Mouse (Mus musculus) hindbrain, embryonic 15.5 days (tissue): ENCODE results near the gene Hoxd13. TPM values are rescaled to one million over a fixed set of nuclear protein-coding genes. Genes with fewer than 3 reads are reported as not detected.
A peak's percentile ranks its signal among the peaks of the same experiment; 100 is the strongest.

Experiments
- ATAC-seq: fragments of 200-750 bp; cut with Nextera tagmentation; 2 replicates; pipeline ENCODE4 v1.8.0; 2017; ENCODE audit warnings: low read depth, moderate number of reproducible peaks, moderate TSS enrichment; ENCODE audit not compliant: low FRiP score
- H3K27ac ChIP-seq: fragments of 300-500 bp; sonication (generic); replicated peaks from 2 replicates; pipeline ENCODE4 v1.5.1; 2015; ENCODE audit warnings: mild to moderate bottlenecking, inconsistent platforms
- H3K27me3 ChIP-seq: fragments of 300-500 bp; sonication (generic); 2 replicates; pipeline ENCODE4 v1.6.1; 2015; ENCODE audit warnings: control low read depth, inconsistent platforms
- H3K36me3 ChIP-seq: fragments of 300-500 bp; sonication (generic); 2 replicates; pipeline ENCODE4 v1.6.1; 2015; ENCODE audit warnings: control low read depth, inconsistent platforms
- H3K4me1 ChIP-seq: fragments of 300-500 bp; sonication (generic); replicated peaks from 2 replicates; pipeline ENCODE4 v1.6.1; 2015; ENCODE audit warnings: control low read depth, inconsistent platforms
- H3K4me2 ChIP-seq: fragments of 300-500 bp; sonication (generic); 2 replicates; pipeline ENCODE4 v1.6.1; 2015; ENCODE audit warnings: moderate library complexity, mild to moderate bottlenecking, inconsistent platforms
- H3K4me3 ChIP-seq: fragments of 300-500 bp; sonication (generic); 2 replicates; pipeline ENCODE4 v1.5.1; 2015; ENCODE audit warnings: mild to moderate bottlenecking, inconsistent platforms
- H3K9ac ChIP-seq: fragments of 300-500 bp; sonication (generic); 2 replicates; pipeline ENCODE4 v1.6.1; 2015; ENCODE audit warnings: inconsistent platforms
- H3K9me3 ChIP-seq: fragments of 300-500 bp; sonication (generic); 2 replicates; pipeline ENCODE4 v1.6.1; 2016; ENCODE audit warnings: control low read depth, inconsistent platforms
- WGBS: fragments of 180-500 bp; shearing (Covaris S2); methylation state at CpG from one replicate; pipeline ENCODE4 v1.1.7; 2015; 5-methylcytosine and 5-hydroxymethylcytosine counted together
- polyA plus RNA-seq: library from polyadenylated mRNA; unstranded; fragments of >200 nt; fragmentation: Nextera tagmentation; extraction: Ambion mirVana; gene quantifications from 2 replicates; pipeline ENCODE4 v1.2.1, GENCODE M21; 2015

Hoxd13 gene
- polyA plus RNA-seq, 1 experiment from 2014 or later: not detected

GRCm38 (mm10) chr2:74676376-74677052 lies 8.4 kb downstream of the Hoxd13 start:
- no peak overlapping the region for H3K27ac ChIP-seq
- ATAC-seq: no peak
- no peaks in the 10 kb centered on the region for H3K36me3 ChIP-seq
- no peak overlapping the region for H3K4me2 ChIP-seq
- no peaks in the 10 kb centered on the region for H3K9me3 ChIP-seq
- whole genome bisulfite sequencing: 3% methylated on average over 9 of the region's 9 CpGs
- peaks cover 100% of the 10 kb centered on the region for H3K27me3 ChIP-seq
- H3K4me3 ChIP-seq: no peak overlapping the region
- H3K4me1 ChIP-seq: peaks cover 6% of the 10 kb centered on the region
- H3K9ac ChIP-seq: no peak overlapping the region

GRCm38 (mm10) chr2:74677106-74677505 lies 9.0 kb downstream of the Hoxd13 start:
- H3K4me2 ChIP-seq: no peak overlapping the region
- H3K9ac ChIP-seq: no peak overlapping the region
- 11% methylated on average over 2 of the region's 2 CpGs for WGBS
- H3K4me3 ChIP-seq: no peak overlapping the region
- H3K9me3 ChIP-seq: no peaks in the 10 kb centered on the region
- no peak overlapping the region for H3K27ac ChIP-seq
- H3K4me1 ChIP-seq: peaks cover 9% of the 10 kb centered on the region
- peaks cover 100% of the 10 kb centered on the region for H3K27me3 ChIP-seq
- no peaks in the 10 kb centered on the region for H3K36me3 ChIP-seq
- ATAC-seq: no peak

DNA sequence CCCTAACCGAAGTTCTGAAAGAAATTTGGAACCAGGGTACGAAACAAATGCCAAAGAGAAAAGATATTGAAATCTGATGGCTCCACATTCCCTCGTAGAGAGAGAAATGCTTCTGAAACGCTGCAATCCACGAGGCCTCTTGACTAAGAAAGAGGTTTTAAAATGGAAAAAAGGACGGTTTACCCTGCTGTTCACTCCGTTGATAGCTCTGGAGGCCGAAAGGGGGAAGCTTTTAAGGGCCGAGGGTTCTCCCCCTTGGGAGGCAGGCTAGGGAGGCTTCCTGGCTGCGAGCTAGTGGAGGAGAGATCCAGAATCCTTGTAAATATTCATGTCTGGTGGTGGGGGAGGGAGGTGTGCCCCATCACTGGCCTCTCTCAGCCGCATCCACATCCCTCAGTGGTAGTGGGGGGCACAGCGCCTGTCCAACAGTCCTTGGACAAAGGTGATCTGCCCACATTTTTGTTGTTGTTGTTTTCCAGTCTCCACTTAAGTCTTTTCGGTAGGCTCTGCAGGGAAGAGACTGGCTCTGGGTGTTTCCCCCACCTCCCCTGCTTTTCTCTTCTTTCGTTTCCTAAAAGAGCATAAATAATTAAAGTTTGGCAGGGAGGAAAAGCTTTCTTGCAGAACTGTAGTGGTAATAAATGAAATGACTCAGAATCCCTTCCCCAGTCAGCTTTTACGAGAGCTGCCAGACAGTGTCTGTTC lies 10.9 kb downstream of the Hoxd13 start, which contains the start of gene Hoxd11:
Gene Hoxd11 (plus strand): TSS at position 667 of the 705 bp plus-strand sequence.
- Histone ChIP-seq H3K4me2 (no peak within 1 kb of the TSS), H3K4me3 (no peak within 1 kb of the TSS), H3K9ac (no peak within 1 kb of the TSS), H3K27me3 (peaks cover 99% of the 10 kb centered on the region), H3K27ac (no peak within 1 kb of the TSS), H3K9me3 (no peaks in the 10 kb centered on the region), H3K4me1 (peaks cover 12% of the 10 kb centered on the region), H3K36me3 (no peaks in the 10 kb centered on the region)
- WGBS: 1% methylated on average over 15 of the region's 15 CpGs
- no peak for ATAC-seq

DNA sequence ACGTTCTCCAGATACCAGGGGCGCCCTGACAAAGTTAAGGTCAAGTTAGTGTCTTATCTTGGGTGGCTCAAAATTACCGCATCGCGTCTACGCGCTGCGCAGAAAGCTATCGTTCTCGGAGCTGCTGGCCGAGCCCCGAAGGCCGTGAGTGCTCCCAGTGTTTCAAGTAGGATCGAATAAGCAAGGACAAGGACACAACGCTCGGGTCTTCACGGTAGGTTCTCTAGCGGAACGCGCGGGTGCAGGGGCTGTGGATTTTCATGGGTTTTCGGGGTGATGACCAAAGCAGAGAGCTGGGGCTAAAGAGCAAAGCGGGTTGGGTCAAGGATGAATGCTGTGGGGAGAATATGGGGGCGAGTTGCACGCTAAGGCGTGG lies 11.5 kb downstream of the Hoxd13 start:
- under 1% methylated on average over 25 of the region's 26 CpGs for WGBS
- no peak overlapping the region for H3K4me2 ChIP-seq
- no peaks in the 10 kb centered on the region for H3K36me3 ChIP-seq
- peaks cover 12% of the 10 kb centered on the region for H3K4me1 ChIP-seq
- H3K27me3 ChIP-seq: peaks cover 99% of the 10 kb centered on the region
- no peak overlapping the region for H3K27ac ChIP-seq
- H3K9ac ChIP-seq: no peak overlapping the region
- H3K9me3 ChIP-seq: no peaks in the 10 kb centered on the region
- H3K4me3 ChIP-seq: no peak overlapping the region
- no peak for ATAC-seq

GRCm38 (mm10) chr2:74679980-74680379 lies 11.9 kb downstream of the Hoxd13 start:
- no peak overlapping the region for H3K4me3 ChIP-seq
- H3K4me1 ChIP-seq: peaks cover 12% of the 10 kb centered on the region
- ATAC-seq: no peak
- no peak overlapping the region for H3K27ac ChIP-seq
- H3K9ac ChIP-seq: no peak overlapping the region
- peaks cover 99% of the 10 kb centered on the region for H3K27me3 ChIP-seq
- H3K4me2 ChIP-seq: no peak overlapping the region
- no peaks in the 10 kb centered on the region for H3K9me3 ChIP-seq
- no peaks in the 10 kb centered on the region for H3K36me3 ChIP-seq
- WGBS: under 1% methylated on average over 20 of the region's 23 CpGs

DNA sequence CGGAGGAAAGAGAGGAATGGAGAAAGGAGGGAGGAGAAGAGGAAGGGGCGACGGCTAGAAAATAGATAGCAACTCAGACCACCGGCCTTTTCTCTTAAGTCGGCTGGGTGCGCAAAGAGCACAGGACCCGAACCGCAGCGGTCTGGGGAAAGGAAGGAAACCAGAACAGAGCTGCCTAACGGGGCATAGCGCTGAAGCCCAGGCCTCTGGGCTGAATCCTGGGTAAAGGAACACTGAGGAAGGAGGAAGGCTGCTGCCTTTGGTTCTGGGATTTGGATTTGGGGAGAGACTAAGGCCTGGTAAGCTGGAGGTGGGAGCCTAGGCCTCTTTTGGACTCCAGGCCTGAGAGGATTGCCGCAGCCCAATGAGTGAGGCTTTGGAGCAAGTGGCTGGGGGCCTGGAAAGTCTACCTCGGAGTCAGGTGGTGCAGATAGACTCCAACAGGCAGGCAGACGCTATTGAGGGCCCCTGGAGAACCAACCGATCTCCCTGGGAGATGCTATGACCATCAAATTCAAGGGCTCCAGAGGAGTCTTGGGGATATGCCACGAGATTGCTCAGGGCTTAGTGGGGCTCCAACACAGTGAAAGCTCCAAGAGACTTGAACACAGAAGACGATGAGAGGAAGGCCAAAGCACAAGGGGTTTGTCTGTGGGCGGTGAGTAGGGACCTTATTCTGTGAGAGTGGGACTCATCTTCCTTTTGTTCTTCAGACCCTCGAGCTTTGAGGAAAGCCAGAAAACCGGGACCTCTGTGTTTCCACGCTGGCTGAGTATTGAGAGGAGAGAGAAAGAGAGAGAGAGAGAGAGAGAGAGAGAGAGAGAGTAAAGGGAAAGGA lies 12.7 kb downstream of the Hoxd13 start:
- under 1% methylated on average over 21 of the region's 21 CpGs for WGBS
- no peak overlapping the region for H3K27ac ChIP-seq
- ATAC-seq: no peak
- H3K4me2 ChIP-seq: no peak overlapping the region
- H3K27me3 ChIP-seq: peaks cover 99% of the 10 kb centered on the region
- no peak overlapping the region for H3K4me3 ChIP-seq
- no peak overlapping the region for H3K9ac ChIP-seq
- no peaks in the 10 kb centered on the region for H3K36me3 ChIP-seq
- no peaks in the 10 kb centered on the region for H3K9me3 ChIP-seq
- peaks cover 12% of the 10 kb centered on the region for H3K4me1 ChIP-seq

DNA sequence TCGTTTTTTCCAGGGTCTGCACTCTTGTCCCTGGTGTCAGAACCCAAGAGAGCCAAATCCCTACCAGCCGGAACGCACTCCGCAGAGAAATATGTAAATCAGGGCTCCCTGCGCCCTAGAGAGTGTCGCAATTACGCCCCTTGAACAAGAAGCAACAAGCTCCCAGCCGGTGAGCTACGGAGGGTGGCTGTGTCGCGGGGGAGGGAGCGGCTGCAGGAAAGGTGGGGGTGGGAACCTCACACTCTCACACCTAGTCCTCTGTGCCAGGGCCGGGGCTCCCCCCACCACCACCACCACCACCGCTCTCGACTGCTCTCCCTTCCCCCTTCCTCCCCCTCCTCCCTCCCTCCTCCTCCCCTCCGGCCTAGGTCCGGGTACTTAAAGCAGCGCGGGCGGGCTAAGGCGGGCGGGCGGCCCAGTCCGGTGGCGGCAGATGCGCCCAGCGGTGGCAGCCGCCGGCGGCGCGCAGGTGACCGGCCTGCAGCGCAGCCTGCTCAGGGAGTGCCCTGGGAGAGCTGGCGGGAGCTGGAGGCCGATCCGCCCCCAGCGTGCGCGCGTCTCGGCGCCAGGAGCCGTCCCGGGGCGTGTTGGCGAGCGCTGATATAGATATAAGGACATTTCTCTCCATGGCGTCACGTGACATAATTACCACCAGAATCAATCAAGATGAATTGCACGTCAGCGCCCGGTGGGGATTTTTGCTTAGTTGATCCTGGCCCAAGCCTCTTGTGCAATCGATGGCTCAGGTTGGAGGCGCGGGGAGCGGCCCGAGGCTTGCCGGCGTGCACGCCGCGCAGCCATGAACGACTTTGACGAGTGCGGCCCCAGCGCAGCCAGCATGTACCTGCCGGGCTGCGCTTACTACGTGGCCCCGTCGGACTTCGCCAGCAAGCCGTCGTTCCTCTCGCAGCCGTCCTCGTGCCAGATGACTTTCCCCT lies 13.8 kb downstream of the Hoxd13 start:
- no peaks in the 10 kb centered on the region for H3K36me3 ChIP-seq
- peak overlapping the region; percentile 21; the same call in 1 of the 2 replicates for H3K4me2 ChIP-seq
- peaks cover 12% of the 10 kb centered on the region for H3K4me1 ChIP-seq
- ATAC-seq: peak; percentile 38; the same call in 1 of the 2 replicates
- no peaks in the 10 kb centered on the region for H3K9me3 ChIP-seq
- peaks cover 97% of the 10 kb centered on the region for H3K27me3 ChIP-seq
- WGBS: under 1% methylated on average over 74 of the region's 78 CpGs
- 0 out of 2 replicates have a peak overlapping the region, but pooled peaks have one; percentile 3 for H3K4me3 ChIP-seq
- no peak overlapping the region for H3K9ac ChIP-seq
- no peak overlapping the region for H3K27ac ChIP-seq

GRCm38 (mm10) chr2:74682796-74683195 lies 14.7 kb downstream of the Hoxd13 start:
- ATAC-seq: no peak
- Histone ChIP-seq H3K27me3 (peaks cover 97% of the 10 kb centered on the region), H3K4me2 (peak overlapping the region; percentile 21; the same call in 1 of the 2 replicates), H3K27ac (no peak overlapping the region), H3K4me1 (peaks cover 12% of the 10 kb centered on the region), H3K36me3 (no peaks in the 10 kb centered on the region), H3K9ac (no peak overlapping the region), H3K4me3 (0 out of 2 replicates have a peak overlapping the region, but pooled peaks have one; percentile 3), H3K9me3 (no peaks in the 10 kb centered on the region)
- under 1% methylated on average over 29 of the region's 51 CpGs for WGBS

- 1% methylated on average over 18 of the region's 18 CpGs for WGBS
- no peak overlapping the region for H3K4me2 ChIP-seq
- ATAC-seq: no peak
These were observed 15.4 kb downstream of the Hoxd13 start for GRCm38 (mm10) chr2:74683471-74683951.

DNA sequence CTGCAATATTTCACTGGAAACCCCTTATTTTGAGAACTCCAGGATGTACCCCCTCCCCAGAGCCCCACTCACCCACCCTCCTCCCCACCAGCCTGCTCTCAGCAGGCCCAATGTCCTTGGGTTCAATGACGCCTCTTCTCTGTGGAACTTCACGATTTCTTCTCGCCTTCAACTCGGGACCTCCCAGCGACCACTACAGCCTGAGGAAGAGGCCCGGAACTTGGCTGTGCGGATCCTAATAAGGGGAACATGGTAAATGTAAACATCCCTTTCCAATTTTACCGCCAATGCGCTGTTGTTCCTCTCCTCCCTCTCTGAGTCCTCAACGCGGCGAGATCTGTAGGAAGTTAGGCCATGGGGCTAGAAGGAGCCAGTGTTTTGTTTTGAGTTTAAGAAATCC lies 16.0 kb downstream of the Hoxd13 start:
- no peak overlapping the region for H3K9ac ChIP-seq
- ATAC-seq: no peak
- H3K4me3 ChIP-seq: no peak overlapping the region
- WGBS: 1% methylated on average over 12 of the region's 12 CpGs
- peaks cover 12% of the 10 kb centered on the region for H3K4me1 ChIP-seq
- no peaks in the 10 kb centered on the region for H3K9me3 ChIP-seq
- no peaks in the 10 kb centered on the region for H3K36me3 ChIP-seq
- no peak overlapping the region for H3K4me2 ChIP-seq
- H3K27ac ChIP-seq: no peak overlapping the region
- H3K27me3 ChIP-seq: peaks cover 97% of the 10 kb centered on the region

More at GRCm38 (mm10) chr2:74683471-74683951, 15.4 kb downstream of the Hoxd13 start:
- Histone ChIP-seq H3K9ac (no peak overlapping the region), H3K36me3 (no peaks in the 10 kb centered on the region), H3K9me3 (no peaks in the 10 kb centered on the region), H3K4me1 (peaks cover 12% of the 10 kb centered on the region), H3K4me3 (no peak overlapping the region), H3K27ac (no peak overlapping the region), H3K27me3 (peaks cover 97% of the 10 kb centered on the region)

DNA sequence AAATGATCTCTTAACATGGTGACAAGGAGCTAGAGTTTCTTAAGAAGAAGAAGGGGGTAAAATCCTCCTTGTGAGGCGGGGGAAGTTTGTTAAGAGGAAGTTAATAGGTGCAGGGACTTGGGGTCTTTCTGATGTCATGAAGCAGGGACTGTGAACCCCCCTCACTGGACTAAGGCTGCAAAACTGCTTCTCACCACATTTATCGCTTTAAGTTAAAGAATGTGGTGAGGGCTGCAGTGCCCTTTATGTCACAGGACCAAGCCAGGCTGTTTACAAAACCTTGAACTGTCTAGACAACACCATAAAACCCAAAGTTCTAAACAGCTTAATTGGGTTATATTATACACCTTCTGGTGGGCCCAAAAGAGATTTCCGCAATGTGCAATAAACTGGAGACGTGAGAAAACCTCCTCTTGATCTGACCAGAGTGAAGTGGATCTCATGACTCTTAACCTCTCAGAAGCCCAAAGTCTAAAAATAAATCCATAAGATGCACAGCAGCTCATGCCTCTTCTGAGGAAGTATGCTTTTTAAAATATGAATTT lies 17.0 kb downstream of the Hoxd13 start:
- H3K4me1 ChIP-seq: peaks cover 12% of the 10 kb centered on the region
- no peaks in the 10 kb centered on the region for H3K9me3 ChIP-seq
- ATAC-seq: no peak
- H3K4me2 ChIP-seq: no peak overlapping the region
- peaks cover 97% of the 10 kb centered on the region for H3K27me3 ChIP-seq
- WGBS: 11% methylated on average over 4 of the region's 4 CpGs
- H3K27ac ChIP-seq: no peak overlapping the region
- H3K4me3 ChIP-seq: no peak overlapping the region
- no peaks in the 10 kb centered on the region for H3K36me3 ChIP-seq
- no peak overlapping the region for H3K9ac ChIP-seq
